Mouse (Mus musculus): ENCODE measurements around the gene Ints13.
"Not testable (repeated sequence)": the region's sequence is repeated elsewhere in the genome, so short reads cannot be mapped to it uniquely, and the experiment has no call there.

Gene Ints13

DNA sequence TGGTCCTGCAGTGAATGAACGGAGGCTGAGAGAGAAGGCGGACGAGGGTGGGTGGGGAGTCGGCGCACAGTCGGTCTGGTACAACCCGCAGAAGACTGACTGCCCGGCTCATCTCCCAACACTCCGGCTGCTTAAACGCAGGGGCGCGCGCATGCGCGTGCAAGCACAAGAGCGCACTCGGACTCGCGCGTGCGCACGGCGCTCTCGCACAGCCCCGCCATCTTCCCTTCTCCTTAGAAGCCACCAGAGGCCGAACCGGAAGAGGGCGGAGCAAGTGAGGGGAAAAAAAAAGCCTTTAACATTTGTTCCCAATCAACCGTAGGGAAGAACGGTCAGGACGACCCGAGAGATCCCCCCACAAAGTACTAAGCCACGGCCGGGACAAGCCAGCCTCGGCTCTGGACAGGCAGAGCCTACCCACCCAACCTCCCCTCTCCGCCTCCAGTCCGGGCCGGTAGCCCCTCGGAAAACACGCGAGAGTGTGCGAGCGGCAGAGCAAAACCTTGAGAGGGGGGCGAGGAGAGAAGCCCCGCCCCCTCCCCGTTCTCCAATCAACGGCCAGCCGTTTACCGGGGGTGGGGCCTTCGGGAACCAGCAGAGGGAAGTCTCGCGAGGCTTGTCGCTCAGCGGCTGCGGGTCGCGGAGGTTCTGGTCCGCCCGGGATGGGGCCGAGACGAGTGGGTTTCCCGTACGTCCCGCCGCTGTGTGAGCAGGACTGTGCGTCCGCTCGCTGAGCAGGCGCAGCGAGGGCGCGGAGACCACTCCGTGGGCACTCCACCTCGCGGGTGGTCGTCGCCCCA, at the start of gene Ints13:
Ints13 (minus strand) TSS at position 526 of the 800 bp plus-strand sequence.
- DNase-seq (ENCODE audit: low spot score in 2 of 2), result peak; percentile 98 to 99

DNA sequence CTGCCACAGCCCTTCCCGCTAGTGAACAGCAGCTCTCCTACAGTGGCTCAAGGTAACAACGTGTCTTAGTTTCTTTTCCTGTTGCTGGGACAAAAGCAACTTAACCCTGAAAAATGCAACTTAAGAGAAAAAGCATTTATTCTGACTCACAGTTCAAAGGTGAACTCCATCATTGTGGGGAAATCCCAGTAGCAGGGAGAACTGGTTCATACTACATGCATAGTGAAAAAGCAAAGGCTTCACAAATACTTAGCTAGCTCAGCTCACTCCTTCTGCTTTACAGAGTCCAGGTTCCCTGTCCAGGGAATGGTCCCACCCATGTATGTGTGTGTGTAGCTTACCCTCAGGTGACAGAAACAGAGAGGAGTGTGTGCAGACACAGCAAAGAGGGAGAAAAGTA, 39.0 kb upstream of the Ints13 start:
- no peak for DNase-seq (ENCODE audit: low spot score in 2 of 2)

DNA sequence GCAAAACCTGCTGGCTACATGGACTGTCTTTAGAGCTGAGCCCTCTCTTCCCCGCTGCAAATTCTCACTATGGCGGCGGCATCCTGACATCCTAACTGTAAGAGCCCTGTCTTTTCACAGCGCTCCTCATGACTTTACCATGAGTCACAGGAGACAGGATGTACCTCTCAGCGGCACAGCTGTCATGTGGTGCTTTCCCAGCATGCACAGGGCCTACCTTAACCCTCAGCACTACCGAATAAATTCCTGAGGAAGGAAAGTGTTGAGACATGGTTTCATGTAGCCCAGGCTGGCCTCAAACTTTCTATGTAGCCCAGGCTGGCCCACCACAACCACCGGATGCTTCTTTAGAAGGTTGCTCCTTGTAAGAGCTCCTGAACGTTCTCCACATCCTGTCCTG, 38.3 kb upstream of the Ints13 start:
- DNase-seq (ENCODE audit: low spot score in 2 of 2), result no peak

DNA sequence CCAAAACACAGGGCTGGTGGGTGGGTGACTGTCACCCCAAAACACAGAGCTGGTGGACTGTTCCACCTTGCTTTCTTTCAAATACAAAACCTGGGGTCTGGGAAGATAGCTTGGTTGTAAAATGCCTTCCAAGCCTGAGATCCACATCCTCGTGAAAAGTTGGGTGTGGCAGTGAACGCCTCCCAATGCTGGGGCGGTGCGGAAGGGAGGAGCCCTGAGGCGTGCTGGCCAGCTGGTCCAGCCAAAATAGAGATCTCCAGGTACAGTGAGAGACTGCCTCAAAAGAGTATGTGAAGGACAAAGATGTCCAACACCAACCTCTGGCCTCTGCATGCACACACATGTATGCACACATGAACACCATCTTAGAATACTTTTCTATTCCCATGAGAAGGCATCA, 36.9 kb upstream of the Ints13 start:
- DNase-seq (ENCODE audit: low spot score in 2 of 2), result no peak

DNA sequence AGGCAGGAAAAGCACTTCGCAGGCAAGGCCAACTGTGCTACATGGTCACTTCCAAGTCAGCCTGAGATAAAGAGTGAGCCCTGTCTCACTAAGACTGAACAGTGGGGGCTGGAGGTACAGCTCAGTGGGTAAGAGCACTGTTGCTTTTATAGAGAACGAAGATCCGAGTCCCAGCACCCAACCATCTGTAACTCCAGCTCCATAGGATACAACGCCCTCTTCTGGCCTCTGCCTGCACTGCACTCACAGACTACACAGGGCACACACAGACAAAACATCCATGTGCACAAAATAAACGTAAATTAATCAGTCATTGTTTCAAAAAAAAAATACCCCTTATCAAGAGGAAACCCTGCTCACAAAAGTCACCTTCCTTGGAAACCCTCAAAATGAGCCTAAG, 36.3 kb upstream of the Ints13 start:
- no peak for DNase-seq (ENCODE audit: low spot score in 2 of 2)

DNA sequence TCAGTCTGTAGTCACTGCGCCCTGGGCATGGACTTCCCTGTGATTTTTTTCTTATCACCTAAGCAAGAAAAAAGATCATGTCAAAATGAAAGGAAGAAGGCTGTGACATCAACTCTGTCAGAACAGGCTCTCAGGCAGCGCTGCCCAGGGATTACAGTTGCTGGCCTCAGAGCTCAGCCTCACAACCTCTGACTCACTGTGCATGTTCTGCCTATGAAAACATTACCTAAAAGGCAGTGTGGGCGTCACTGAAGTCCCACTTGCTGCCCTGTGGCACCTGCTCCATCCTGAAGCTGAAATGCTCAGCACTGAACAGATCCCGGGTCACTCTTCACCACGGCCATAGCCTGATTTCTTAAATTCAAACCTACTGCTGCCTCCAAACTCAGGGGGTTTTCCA, 35.1 kb upstream of the Ints13 start:
- DNase-seq (ENCODE audit: low spot score in 2 of 2), result no peak

DNA sequence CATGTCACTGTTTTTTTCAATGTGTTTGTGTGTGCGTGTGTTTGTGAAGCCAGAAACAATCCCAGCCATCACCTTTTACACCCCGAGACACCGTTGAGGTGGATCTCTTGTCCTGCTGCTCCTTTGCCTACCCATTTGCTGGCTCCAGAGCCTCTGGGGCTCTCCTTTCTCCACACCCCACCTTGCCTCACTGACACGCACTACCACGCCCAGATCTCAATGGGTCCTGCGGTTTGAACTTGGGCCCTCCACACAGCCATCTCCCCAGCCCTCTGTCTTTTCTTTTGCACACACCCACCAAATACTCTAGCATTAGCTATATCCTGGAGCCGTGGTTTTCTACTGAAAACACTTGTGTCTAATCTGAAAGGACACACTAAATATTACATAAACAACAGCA, 34.3 kb upstream of the Ints13 start:
- DNase-seq (ENCODE audit: low spot score in 2 of 2), result no peak

DNA sequence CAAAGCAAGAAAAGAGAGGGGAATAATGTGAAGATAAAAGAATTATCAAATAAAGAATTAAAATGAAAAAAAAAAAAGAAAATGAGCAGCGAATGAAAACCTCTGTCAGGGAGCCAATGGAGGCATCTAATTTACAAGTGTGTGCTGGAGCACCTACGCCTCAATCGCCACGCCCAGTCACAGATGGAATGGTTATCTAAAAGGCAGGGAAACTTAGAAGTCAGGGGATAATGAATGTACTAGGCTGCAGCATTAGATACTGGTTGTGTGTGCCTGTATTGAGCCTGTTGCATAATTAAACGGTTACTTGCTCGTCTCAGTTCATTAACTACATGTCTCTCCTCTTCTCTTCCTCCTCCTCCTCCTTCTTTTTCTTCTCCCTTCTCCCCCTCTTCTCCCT, 33.8 kb upstream of the Ints13 start:
- no peak for DNase-seq (ENCODE audit: low spot score in 2 of 2)

DNA sequence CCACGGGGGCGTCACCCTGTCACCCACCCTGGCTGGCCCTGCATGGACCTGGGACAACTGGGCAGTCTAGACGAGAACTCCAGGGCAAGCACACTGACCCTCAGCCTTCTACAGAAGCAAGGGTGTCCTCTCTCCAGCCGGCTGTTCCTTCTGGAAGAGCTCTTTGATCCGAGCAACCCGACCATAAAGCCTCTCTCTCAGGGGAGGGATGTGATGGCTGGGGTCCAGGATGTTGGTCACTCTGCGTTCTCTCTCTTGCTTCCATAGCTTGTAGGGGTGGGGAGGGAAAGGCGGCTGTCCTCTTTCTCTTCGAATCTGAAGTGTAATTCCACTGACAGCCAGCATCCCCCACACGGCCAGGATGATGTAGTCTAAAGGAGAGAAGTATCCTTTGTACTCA, 26.0 kb upstream of the Ints13 start:
- DNase-seq (ENCODE audit: low spot score in 2 of 2), result no peak

DNA sequence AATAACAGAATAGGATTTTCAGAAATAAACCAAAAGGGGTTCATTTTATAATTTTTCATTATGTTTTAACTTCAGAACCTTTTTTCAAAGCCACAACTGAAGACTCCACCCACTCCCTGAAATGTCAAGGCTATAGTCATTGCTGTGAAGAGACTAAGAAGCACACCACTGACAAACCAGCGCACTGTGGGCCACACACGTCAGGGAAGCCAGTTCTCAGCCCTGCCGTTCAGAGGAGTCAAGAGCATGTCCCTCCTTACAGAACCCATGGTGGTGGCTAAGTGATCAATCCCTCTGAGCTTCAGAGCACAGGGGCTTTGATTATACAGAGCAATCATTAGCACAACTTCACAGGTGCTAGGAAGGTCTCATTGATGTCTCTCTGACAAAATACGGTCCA, 25.0 kb upstream of the Ints13 start:
- DNase-seq (ENCODE audit: low spot score in 2 of 2), result no peak

DNA sequence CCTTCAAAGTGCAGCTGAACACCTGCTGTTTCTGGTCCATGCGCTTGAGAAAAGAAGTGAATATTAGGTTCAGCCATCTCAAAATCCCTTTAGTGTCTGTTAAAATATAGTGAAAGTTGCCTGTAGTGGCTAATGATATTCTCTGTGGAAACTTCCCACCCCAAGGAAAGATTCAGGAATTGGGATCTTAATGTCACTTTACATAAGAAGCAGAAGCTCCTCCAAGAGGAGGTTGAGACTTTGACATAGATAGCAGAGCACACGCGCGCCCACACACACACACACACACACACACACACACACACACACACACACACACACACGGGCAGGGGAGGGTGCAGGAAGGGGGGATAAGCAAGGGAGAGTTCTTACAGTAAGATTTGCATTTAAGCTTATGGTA, 7.5 kb upstream of the Ints13 start:
- DNase-seq (ENCODE audit: low spot score in 2 of 2), result no peak

DNA sequence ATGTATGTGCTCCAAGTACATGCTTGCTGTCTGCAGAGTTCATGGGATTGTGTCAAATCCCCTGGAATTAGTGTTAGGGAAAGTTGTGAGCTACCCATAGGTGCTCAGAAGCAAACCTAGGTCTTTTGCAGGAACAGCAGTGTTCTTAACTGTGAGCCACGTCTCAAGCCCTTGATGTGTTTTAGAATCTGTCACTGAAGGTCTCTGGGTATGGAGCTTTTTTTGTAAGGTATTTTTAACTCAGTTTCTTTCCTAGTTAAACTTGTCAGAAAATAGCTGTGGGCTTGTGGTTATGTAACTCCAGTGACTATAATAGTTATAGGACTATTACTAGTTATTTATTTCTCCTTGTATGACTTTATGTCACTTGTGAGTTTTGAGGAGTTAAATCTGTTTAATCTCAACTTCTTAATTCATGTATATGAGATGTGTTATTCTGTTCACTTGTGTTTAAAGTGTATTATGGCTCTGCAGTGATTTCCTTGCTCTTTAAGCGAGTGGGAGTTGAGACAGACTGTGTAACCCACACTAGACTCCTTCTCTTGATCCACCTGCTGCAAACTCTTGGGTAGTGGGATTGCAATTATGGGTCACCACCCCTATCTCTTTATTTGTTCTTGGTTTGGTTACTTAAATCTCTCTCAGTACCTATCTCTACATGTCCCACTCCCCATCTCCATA, 5.9 kb upstream of the Ints13 start:
- DNase-seq (ENCODE audit: low spot score in 2 of 2), result no peak

DNA sequence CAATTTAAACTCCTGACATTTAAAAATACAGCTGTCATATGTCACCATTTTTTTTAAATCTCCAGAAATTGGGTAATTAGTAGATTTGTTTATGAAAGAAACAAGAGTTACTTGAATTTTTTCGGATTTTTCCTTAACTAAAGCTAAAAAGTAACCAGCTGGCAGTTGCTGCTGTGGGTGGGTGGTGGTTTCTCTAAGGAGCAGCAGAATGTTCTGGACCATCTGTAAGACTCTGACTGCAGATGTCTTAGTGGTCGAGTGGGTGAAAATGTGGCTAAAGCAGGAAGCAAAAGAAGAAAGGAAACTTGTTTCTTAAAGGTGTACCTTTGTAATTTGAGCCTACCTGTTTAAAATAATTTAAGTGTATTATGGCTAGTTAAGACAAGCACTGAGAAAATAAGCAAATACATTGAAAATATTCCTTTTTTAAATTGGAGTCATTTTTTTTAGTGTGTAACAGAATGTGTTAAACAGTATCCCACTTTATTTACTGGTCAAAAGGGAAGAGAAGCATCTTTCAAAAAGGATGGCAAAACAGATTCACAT, 2.8 kb upstream of the Ints13 start:
- peak; percentile 40 to 77 for DNase-seq (ENCODE audit: low spot score in 2 of 2)

DNA sequence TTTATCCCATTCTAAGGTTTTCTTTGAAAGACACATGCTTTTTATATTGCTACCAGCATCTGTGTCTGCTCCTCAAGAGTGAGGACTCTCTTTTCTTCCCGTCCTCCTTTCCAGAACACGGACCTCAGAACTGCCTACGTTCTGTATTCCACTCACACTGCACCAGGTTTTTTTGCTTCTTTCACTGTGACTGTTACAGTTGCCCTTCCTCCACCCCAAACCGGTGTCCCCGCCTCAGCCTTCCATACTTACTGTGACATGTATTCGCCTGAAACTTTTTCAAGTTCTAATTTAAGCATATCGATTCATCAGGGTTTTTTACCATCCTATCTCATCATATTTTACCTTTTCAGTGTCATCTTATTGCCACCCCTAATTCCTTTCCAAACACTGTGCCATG, 951 bp upstream of the Ints13 start:
- DNase-seq (ENCODE audit: low spot score in 2 of 2), result peak; percentile 36 to 56

DNA sequence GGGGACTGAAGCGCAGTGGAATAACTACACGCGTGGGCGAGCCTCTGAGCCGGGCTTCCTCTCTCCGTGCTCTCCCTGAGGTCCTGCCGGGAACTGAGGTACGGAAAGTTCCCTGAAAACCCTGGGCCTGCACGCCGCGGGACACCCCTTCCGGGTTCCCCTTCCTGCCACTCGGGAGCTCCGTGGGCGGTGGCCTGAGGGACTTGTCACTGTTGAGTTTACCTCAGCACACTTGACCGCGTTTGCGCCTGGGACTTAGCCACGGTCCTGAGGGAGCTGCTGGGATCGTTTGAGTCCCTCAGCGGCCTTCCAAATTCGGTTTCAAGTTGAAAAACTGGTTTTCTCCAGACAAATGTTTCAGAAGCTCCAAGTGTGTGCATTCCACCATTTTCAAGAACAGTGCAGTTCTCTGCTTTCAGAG, 486 bp upstream of the Ints13 start:
- peak in 1 of 2 experiments; percentile 81 for DNase-seq (ENCODE audit: low spot score in 2 of 2)

DNA sequence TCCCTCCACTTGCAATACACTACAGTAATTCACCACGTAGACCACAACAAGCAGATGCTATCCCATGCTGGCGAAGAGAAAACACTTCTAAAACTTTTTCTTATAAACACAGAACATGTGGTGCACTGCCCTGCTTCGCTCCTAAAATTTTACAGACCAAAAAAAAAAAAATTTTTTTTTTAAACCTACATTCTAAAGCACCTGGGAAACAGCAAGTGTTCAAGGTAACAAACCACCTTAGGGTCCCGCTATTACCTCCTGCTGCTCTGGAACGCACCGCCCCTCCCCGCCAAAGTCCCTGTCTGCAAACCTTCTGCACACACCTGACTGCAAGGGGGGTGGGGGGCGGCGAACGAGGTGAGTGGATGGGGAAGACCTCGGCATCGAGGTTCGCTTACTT, 732 bp downstream of the Ints13 start, which contains the start of gene Fgfr1op2:
Fgfr1op2 (plus strand) TSS at position 301 of the 400 bp plus-strand sequence.
- no peak for DNase-seq (ENCODE audit: low spot score in 2 of 2)

DNA sequence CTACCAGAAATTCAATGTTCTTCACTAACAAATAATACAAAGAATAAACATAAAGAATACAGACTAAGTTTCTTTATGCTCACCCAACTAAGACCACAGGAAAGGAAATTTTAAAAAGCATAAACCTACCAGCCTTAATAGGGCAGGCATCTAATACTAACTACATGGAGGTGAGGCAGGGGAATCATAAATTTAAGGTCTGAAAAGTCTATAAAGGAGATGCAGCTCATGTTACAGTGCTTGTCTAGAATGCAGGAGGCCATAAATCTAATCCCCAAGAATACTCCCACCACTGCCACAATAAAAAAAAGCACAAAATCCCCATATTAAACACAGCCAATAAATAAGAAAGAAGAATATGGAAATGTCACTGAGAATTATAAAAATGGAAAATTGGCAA, 5.6 kb downstream of the Ints13 start:
- DNase-seq (ENCODE audit: low spot score in 2 of 2), result no peak

DNA sequence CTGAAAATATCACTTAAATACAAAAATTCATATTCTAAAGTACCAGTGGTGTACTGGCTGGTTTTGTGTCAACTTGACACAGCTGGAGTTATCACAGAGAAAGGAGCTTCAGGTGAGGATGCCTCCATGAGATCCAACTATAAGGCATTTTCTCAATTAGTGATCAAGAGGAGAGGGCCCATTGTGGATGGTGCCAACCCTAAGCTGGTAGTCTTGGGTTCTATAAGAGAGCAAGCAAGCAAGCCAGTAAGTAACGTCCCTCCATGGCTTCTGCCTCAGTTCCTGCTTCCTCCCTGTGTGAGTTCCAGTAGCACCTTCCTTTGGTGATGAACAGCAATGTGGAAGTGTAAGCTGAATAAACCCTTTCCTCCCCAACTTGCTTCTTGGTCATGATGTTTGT, 15.2 kb downstream of the Ints13 start:
- not testable (repeated sequence) for DNase-seq (ENCODE audit: low spot score in 2 of 2)

DNA sequence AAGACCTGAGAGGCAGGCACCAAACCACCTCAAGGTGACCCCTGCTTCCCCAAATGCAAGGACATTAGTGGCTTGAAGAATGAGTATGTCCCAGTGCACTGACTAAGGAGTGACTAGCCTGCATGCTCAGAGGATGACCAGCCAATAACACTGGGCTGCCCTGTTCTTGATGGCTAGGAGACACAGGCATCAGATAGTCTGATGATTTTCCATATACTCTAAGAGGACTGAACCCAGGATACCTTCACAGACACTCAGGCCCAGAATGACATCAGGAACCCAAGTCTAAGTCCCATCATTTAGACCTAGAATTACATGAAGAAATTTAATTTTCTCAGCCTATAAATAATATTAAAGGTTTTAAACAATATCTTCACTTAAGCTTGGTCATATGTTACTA, 26.3 kb downstream of the Ints13 start:
- no peak for DNase-seq (ENCODE audit: low spot score in 2 of 2)

DNA sequence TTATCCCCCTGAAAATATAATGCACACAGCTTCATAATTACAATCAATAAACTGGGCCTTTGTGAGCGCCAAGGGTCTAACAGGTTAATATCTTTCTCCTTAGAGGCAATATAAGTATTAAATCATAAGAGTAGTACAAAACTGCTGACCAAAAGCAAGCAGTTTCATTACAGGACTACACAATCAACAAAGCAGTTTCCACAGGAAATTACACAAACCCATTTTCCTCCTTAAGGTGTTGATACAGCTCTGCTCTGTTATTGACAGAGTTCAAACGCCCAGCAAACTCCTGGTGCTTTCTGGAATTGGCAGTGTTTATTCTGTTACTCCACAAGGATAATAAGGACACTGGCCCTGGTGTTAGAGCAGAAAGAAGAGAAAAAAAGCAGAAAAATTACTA, 27.2 kb downstream of the Ints13 start:
- DNase-seq (ENCODE audit: low spot score in 2 of 2), result no peak

DNA sequence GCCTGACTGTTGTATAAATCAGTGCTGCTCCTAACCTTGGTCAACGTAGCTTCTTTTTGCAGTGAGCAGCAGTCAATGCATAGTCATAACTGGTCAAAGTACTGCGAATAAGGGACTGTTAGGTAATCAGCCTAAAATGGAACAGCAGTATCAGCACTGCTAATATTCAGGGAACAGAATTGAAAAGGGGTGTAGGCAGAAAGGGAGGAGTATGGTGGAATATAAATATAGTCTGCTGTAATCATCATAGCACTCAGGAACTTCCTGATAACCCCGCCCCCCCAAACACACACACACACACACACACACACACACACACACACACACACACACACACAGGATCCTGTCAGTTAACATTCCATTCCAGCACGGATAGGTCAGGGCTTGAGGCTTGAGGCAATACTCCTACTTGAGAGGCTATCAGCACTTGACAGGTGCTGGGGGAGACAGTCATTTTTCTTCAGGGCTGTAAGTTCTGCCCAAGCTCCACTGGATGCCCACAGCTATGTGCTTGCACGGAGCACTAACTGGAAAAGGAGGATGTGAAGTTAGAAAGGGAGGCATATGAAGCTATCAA, 32.3 kb downstream of the Ints13 start:
- DNase-seq (ENCODE audit: low spot score in 2 of 2), result no peak

DNA sequence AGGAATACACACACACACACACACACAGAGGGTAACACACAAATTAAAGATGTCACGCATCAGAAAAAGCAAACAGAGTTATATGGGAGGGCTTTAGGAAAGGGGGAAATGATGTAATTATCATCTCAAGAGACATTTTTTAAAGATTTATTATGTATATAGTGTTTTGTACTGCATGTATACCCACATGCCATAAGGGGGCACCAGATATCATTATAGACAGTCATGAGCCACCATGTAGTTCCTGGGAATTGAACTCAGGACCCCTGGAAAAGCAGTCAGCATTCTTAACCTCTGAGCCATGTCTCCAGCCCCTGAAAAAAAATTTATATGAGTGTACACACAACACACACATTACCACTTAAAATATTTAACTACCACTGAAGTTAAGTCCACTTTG, 33.0 kb downstream of the Ints13 start:
- DNase-seq (ENCODE audit: low spot score in 2 of 2), result no peak

DNA sequence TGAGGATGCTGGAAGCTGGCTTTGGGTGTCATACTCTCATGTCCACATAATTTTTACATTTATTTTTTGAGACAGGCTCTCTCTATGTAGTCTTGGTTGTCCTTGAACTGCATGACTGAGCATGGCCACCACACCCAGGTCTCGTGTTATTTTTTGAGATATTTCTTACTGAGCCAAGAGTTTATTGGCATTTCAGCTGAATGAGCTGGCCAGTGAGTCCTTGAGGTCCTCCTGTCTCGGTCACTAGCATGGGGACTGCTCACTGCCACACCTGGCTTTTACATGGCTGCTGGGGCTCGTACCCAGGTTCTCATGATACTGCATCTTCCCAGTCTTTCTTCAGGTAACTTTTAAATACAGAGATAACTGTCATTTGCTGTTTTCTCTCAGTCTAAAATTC, 37.2 kb downstream of the Ints13 start:
- no peak for DNase-seq (ENCODE audit: low spot score in 2 of 2)

Data from right cerebral cortex, postnatal 10 days (tissue).